Mouse (Mus musculus) stomach, postnatal 0 days (tissue): Measurements from ENCODE around the gene Zfp119a.

Experiments
- CTCF ChIP-seq: IDR thresholded peaks from 2 replicates; pipeline ENCODE4 v1.5.1; 2016; ENCODE audit warnings: antibody characterized with exemption, low read depth, mild to moderate bottlenecking, moderate library complexity
- EP300 ChIP-seq: optimal IDR thresholded peaks from 2 replicates; pipeline ENCODE3; 2016; ENCODE audit warnings: antibody characterized with exemption

DNA sequence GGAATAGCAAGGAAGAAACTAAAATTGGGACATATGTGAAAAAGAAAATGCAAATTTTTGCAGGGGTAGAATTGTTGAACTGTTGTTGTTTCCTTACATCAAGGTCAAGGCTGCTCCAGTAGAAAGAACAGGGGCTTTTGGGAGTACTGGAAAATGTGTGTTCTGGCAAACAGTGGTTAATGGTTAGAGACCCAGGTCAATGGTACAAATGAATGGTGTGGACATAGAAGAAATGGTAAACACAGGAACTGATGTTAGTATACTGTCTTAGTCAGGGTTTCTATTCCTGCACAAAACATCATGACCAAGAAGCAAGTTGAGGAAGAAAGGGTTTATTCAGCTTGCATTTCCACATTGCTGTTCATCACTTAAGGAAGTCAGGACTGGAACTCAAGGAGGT lies 27.9 kb upstream of the Zfp119a start:
- no peak for TF ChIP-seq CTCF
- TF ChIP-seq EP300, result no peak
